8 mouse cellular contexts compared by ENCODE assay signal in genomic region chr13:85639376-85640229, GRCm38 (mm10).
DNase-seq lines count a peak whose midpoint lies in the region; ATAC-seq and TF ChIP-seq lines count a peak whose summit lies in the region.

No protein-coding gene starts in this region.

- H3K4me3 ChIP-seq in heart, postnatal 0 days (ENCODE audit: low read depth, low read length), result no peak overlapping the region
- H3K4me3 ChIP-seq in C2C12 (ENCODE audit: insufficient read depth, poor library complexity, severe bottlenecking), result no peak overlapping the region
- H3K4me3 ChIP-seq in hindbrain, postnatal 0 days (ENCODE audit: low read length), result no peak overlapping the region

- intact Hi-C loops in heart, postnatal 36 days (cut with DNase I), result no loop called here

- H3K9me3 ChIP-seq in heart, postnatal 0 days (replicated peaks; ENCODE audit: control insufficient read depth, low read length), result no peaks in the 10 kb centered on the region
- no peaks in the 10 kb centered on the region for H3K9me3 ChIP-seq in hindbrain, postnatal 0 days (ENCODE audit: low read length)

- H3K79me2 ChIP-seq in C2C12 (ENCODE audit: control insufficient read depth, insufficient read depth), result no peaks in the 10 kb centered on the region

- ATAC-seq in heart, postnatal 0 days (ENCODE audit: insufficient read depth, low read depth), result no peak
- peak; percentile 59; the same call in 1 of the 2 replicates for ATAC-seq in hindbrain, postnatal 0 days

- peak; percentile 55 for DNase-seq in heart, postnatal 0 days (ENCODE audit: low spot score)
- no peak for DNase-seq in heart, postnatal 36 days
- DNase-seq in c-Kit-positive CD71-positive TER-119-positive erythroid progenitor cells, embryonic 14.5 days (ENCODE audit: low spot score), result peak; percentile 3
- peak; percentile 76 for DNase-seq in hindbrain, postnatal 0 days (ENCODE audit: low spot score)
- no peak for DNase-seq in ovary, postnatal 10 days (ENCODE audit: low spot score)
- no peak for DNase-seq in kidney, adult 9 months
- no peak for DNase-seq in heart, adult 11 months

- peak; percentile 49 for TF ChIP-seq CTCF in heart, postnatal 0 days (IDR thresholded peaks at IDR 0.05; ENCODE audit: low read depth)
- TF ChIP-seq CTCF in C2C12 (IDR thresholded peaks at IDR 0.05; ENCODE audit: control insufficient read depth, insufficient read depth, insufficient read length), result peak; percentile 4
- peak; percentile 64 for TF ChIP-seq CTCF in hindbrain, postnatal 0 days (IDR thresholded peaks at IDR 0.05; ENCODE audit: low read depth)

- no peak for TF ChIP-seq EP300 in heart, postnatal 0 days (IDR thresholded peaks at IDR 0.05; ENCODE audit: low read depth)

- 18% methylated on average over 8 of the region's 8 CpGs for WGBS in heart, postnatal 0 days
- WGBS in hindbrain, postnatal 0 days, result 26% methylated on average over 8 of the region's 8 CpGs

- H3K4me1 ChIP-seq in heart, postnatal 0 days (ENCODE audit: control insufficient read depth, insufficient read depth), result no peaks in the 10 kb centered on the region
- no peaks in the 10 kb centered on the region for H3K4me1 ChIP-seq in hindbrain, postnatal 0 days (ENCODE audit: insufficient read depth, low read length)

- H3K27ac ChIP-seq in heart, postnatal 0 days (ENCODE audit: low read depth), result no peak overlapping the region
- no peak overlapping the region for H3K27ac ChIP-seq in hindbrain, postnatal 0 days

- no peak overlapping the region for H3K9ac ChIP-seq in heart, postnatal 0 days (replicated peaks; ENCODE audit: low read depth, low read length)
- no peak overlapping the region for H3K9ac ChIP-seq in hindbrain, postnatal 0 days (replicated peaks; ENCODE audit: low read length)

- H3K79me3 ChIP-seq in C2C12 (ENCODE audit: low read depth), result no peaks in the 10 kb centered on the region

- H3K27me3 ChIP-seq in heart, postnatal 0 days (ENCODE audit: control insufficient read depth, insufficient read depth, low read length), result no peaks in the 10 kb centered on the region
- H3K27me3 ChIP-seq in C2C12 (ENCODE audit: control insufficient read depth, insufficient read depth, insufficient read length), result no peaks in the 10 kb centered on the region
- H3K27me3 ChIP-seq in hindbrain, postnatal 0 days (ENCODE audit: insufficient read depth, low read length), result no peaks in the 10 kb centered on the region

- H3K4me2 ChIP-seq in heart, postnatal 0 days (ENCODE audit: low read depth, low read length), result no peak overlapping the region
- H3K4me2 ChIP-seq in hindbrain, postnatal 0 days (ENCODE audit: low read depth, low read length), result no peak overlapping the region

- H3ac ChIP-seq in C2C12 (ENCODE audit: control insufficient read depth, insufficient read length, low read depth), result no peak overlapping the region

- no peaks in the 10 kb centered on the region for H3K36me3 ChIP-seq in heart, postnatal 0 days (replicated peaks; ENCODE audit: control insufficient read depth, insufficient read depth, low read length)
- H3K36me3 ChIP-seq in C2C12 (ENCODE audit: control insufficient read depth, insufficient read depth), result no peaks in the 10 kb centered on the region
- H3K36me3 ChIP-seq in hindbrain, postnatal 0 days (ENCODE audit: insufficient read depth, low read length), result no peaks in the 10 kb centered on the region

TF ChIP-seq in C2C12, 6 proteins besides CTCF, POLR2A, EP300 and RAD21:
- TF ChIP-seq USF1 (IDR thresholded peaks at IDR 0.05; ENCODE audit: low read depth) (no peak), MAX (IDR thresholded peaks at IDR 0.05) (no peak), FOSL1 (IDR thresholded peaks at IDR 0.05; ENCODE audit: insufficient read depth, low read length, poor library complexity, severe bottlenecking) (no peak), MYOD1 (IDR thresholded peaks at IDR 0.05; ENCODE audit: control insufficient read depth, insufficient read length, low read depth) (no peak), CEBPB (IDR thresholded peaks at IDR 0.05; ENCODE audit: low read depth) (no peak), MYOG (IDR thresholded peaks at IDR 0.05; ENCODE audit: control insufficient read depth, extremely low read depth, insufficient read length) (no peak)

Comparison
In these comparisons a context has a peak if more than half of its experiments do, and no peak if none do; other contexts are left out.
1. DNase-seq: peak in heart, postnatal 0 days (single experiment), c-Kit-positive CD71-positive TER-119-positive erythroid progenitor cells, embryonic 14.5 days (single experiment) and hindbrain, postnatal 0 days (single experiment); none in heart, postnatal 36 days (0 of 2), ovary, postnatal 10 days (single experiment), kidney, adult 9 months (single experiment) and heart, adult 11 months (single experiment).
2. CTCF ChIP-seq: peak in every context shown above with its lines; median percentile 64 in hindbrain, postnatal 0 days; 49 in heart, postnatal 0 days; 4 in C2C12.